Mouse (Mus musculus) telencephalon, adult 2 months (tissue): Measurements from ENCODE around the gene Dgkg.

Experiments used
- DNase-seq: peaks from one replicate; pipeline ENCODE4 v3.0.0-alpha.2; 2011; ENCODE audit warnings: low read depth, low spot score

The Dgkg gene

GRCm38 (mm10) chr16:22656533-22657444, at the start of gene Dgkg:
Gene Dgkg (minus strand): TSS chr16:22657221.
- DNase-seq, result no peak

GRCm38 (mm10) chr16:22704946-22705345, 47.9 kb upstream of the Dgkg start:
- DNase-seq, result no peak

- no peak for DNase-seq
Measured at GRCm38 (mm10) chr16:22704136-22704535, 47.1 kb upstream of the Dgkg start.

- no peak for DNase-seq
Measured at GRCm38 (mm10) chr16:22698846-22699760, 42.1 kb upstream of the Dgkg start.

GRCm38 (mm10) chr16:22698101-22698500, 41.1 kb upstream of the Dgkg start:
- DNase-seq, result no peak

GRCm38 (mm10) chr16:22689622-22690021, 32.6 kb upstream of the Dgkg start:
- DNase-seq, result no peak

GRCm38 (mm10) chr16:22687711-22688230, 30.8 kb upstream of the Dgkg start:
- DNase-seq, result peak; percentile 71

- DNase-seq, result no peak
Measured at GRCm38 (mm10) chr16:22683605-22684004, 26.6 kb upstream of the Dgkg start.

GRCm38 (mm10) chr16:22682727-22683126, 25.7 kb upstream of the Dgkg start:
- no peak for DNase-seq

- no peak for DNase-seq
Measured at GRCm38 (mm10) chr16:22679641-22680040, 22.6 kb upstream of the Dgkg start.

- no peak for DNase-seq
Measured at GRCm38 (mm10) chr16:22674636-22675035, 17.6 kb upstream of the Dgkg start.

- no peak for DNase-seq
Measured at GRCm38 (mm10) chr16:22674164-22674563, 17.1 kb upstream of the Dgkg start.

GRCm38 (mm10) chr16:22664033-22664432, 7.0 kb upstream of the Dgkg start:
- DNase-seq, result no peak

- DNase-seq, result no peak
Measured at GRCm38 (mm10) chr16:22663136-22663535, 6.1 kb upstream of the Dgkg start.

- peak; percentile 81 for DNase-seq
Measured at GRCm38 (mm10) chr16:22661076-22661475, 4.1 kb upstream of the Dgkg start.

GRCm38 (mm10) chr16:22657874-22658789, 1.1 kb upstream of the Dgkg start:
- DNase-seq, result no peak

- DNase-seq, result no peak
Measured at GRCm38 (mm10) chr16:22655812-22656211, 1.2 kb downstream of the Dgkg start.

GRCm38 (mm10) chr16:22655223-22655622, 1.8 kb downstream of the Dgkg start:
- no peak for DNase-seq

GRCm38 (mm10) chr16:22654477-22654835, 2.6 kb downstream of the Dgkg start:
- no peak for DNase-seq

GRCm38 (mm10) chr16:22653817-22654476, 3.1 kb downstream of the Dgkg start:
- no peak for DNase-seq

GRCm38 (mm10) chr16:22651244-22651643, 5.8 kb downstream of the Dgkg start:
- DNase-seq, result no peak
